Mouse (Mus musculus) layer of hippocampus, adult 18-20 months (tissue): Measurements from ENCODE around the gene Pdcd6ip. TPM values are rescaled to one million over a fixed set of nuclear protein-coding genes. Genes with fewer than 3 reads are reported as not detected.
A peak's percentile ranks its signal among the peaks of the same experiment; 100 is the strongest.
"Not testable (repeated sequence)": the region's sequence is repeated elsewhere in the genome, so short reads cannot be mapped to it uniquely, and the experiment has no call there.

Source experiments
- DNase-seq, 2 experiments: peaks; one replicate each; pipeline ENCODE4 v3.0.0; 2022; ENCODE audit warnings: low spot score in 2 of 2
- long read RNA-seq: library from polyadenylated mRNA; stranded (forward); transcript quantifications from one replicate; pipeline ENCODE4 v2.0.0, GENCODE M21; 2021
- total RNA-seq, 2 experiments: library from RNA; stranded (reverse); gene quantifications; 2 replicates each; pipeline ENCODE4 v1.2.3; 2021

The Pdcd6ip gene
- total RNA-seq = 10 to 100 TPM; 56.7 to 61.8 TPM
- long read RNA-seq, full-length matches to known transcripts = 45 of 66 reads
- long read RNA-seq, partial matches to known transcripts = 11 of 66 reads
- long read RNA-seq, other reads (novel, unspliced or antisense) = 10 of 66 reads

- peak; percentile 89 to 92 for DNase-seq
Observed at GRCm38 (mm10) chr9:113707481-113708360, at the start of gene Pdcd6ip. Pdcd6ip (minus strand) TSS chr9:113708259.

GRCm38 (mm10) chr9:113755888-113756719, 48.0 kb upstream of the Pdcd6ip start:
- no peak for DNase-seq

- DNase-seq = no peak
Observed at GRCm38 (mm10) chr9:113749356-113749755, 41.3 kb upstream of the Pdcd6ip start.

- DNase-seq = peak in 1 of 2 experiments; percentile 15
Observed at GRCm38 (mm10) chr9:113743291-113743690, 35.2 kb upstream of the Pdcd6ip start.

- peak; percentile 26 to 67 for DNase-seq
Observed at GRCm38 (mm10) chr9:113742361-113742794, 34.3 kb upstream of the Pdcd6ip start.

- DNase-seq = peak; percentile 19 to 30
Observed at GRCm38 (mm10) chr9:113741637-113742137, 33.6 kb upstream of the Pdcd6ip start.

- peak; percentile 61 to 78 for DNase-seq
Observed at GRCm38 (mm10) chr9:113741108-113741636, 33.1 kb upstream of the Pdcd6ip start, which contains the start of gene Clasp2. Clasp2 (plus strand) TSS chr9:113741473.

GRCm38 (mm10) chr9:113738941-113739340, 30.9 kb upstream of the Pdcd6ip start:
- no peak for DNase-seq

GRCm38 (mm10) chr9:113738021-113738420, 30.0 kb upstream of the Pdcd6ip start:
- peak; percentile 3 to 47 for DNase-seq

- DNase-seq = no peak
Observed at GRCm38 (mm10) chr9:113735920-113736319, 27.9 kb upstream of the Pdcd6ip start.

GRCm38 (mm10) chr9:113731540-113731939, 23.5 kb upstream of the Pdcd6ip start:
- no peak for DNase-seq

GRCm38 (mm10) chr9:113726991-113727680, 19.1 kb upstream of the Pdcd6ip start:
- DNase-seq = no peak

- no peak for DNase-seq
Observed at GRCm38 (mm10) chr9:113726131-113726530, 18.1 kb upstream of the Pdcd6ip start.

GRCm38 (mm10) chr9:113725609-113726008, 17.6 kb upstream of the Pdcd6ip start:
- not testable (repeated sequence) for DNase-seq

GRCm38 (mm10) chr9:113724646-113725045, 16.6 kb upstream of the Pdcd6ip start:
- DNase-seq = no peak

GRCm38 (mm10) chr9:113719063-113719462, 11.0 kb upstream of the Pdcd6ip start:
- peak in 1 of 2 experiments; percentile 51 for DNase-seq

- no peak for DNase-seq
Observed at GRCm38 (mm10) chr9:113710871-113711270, 2.8 kb upstream of the Pdcd6ip start.

GRCm38 (mm10) chr9:113708361-113709280, 562 bp upstream of the Pdcd6ip start:
- DNase-seq = no peak

- DNase-seq = no peak
Observed at GRCm38 (mm10) chr9:113706841-113707240, 1.2 kb downstream of the Pdcd6ip start.
